Mouse (Mus musculus) bone marrow, adult 2 months (tissue): ENCODE measurements around the gene Phf21b. TPM values are rescaled to one million over a fixed set of nuclear protein-coding genes. Genes with fewer than 3 reads are reported as not detected.

ENCODE experiments used
- H3K27ac ChIP-seq: fragments of 200-500 bp; 2 replicates; pipeline ENCODE4 v1.5.1; 2012; ENCODE audit warnings: low read depth, mild to moderate bottlenecking, control low read depth, inconsistent platforms, low read length; ENCODE audit not compliant: control insufficient read depth, poor library complexity, insufficient read depth
- H3K4me1 ChIP-seq: fragments of 200-500 bp; 2 replicates; pipeline ENCODE4 v1.6.1; 2011; ENCODE audit warnings: low read length; ENCODE audit not compliant: control insufficient read depth, insufficient read depth
- H3K4me3 ChIP-seq: fragments of 200-500 bp; replicated peaks from 2 replicates; pipeline ENCODE3; 2011; ENCODE audit warnings: mild to moderate bottlenecking, low read depth, low read length, control low read depth; ENCODE audit not compliant: control insufficient read depth
- CTCF ChIP-seq: fragments of 200-500 bp; IDR thresholded peaks from 2 replicates; pipeline ENCODE4 v1.5.1; 2011; ENCODE audit warnings: low read length, control low read depth; ENCODE audit not compliant: control insufficient read depth, insufficient read depth
- POLR2A ChIP-seq: fragments of 200-500 bp; IDR thresholded peaks from 2 replicates; pipeline ENCODE4 v1.6.1; 2011; ENCODE audit warnings: low read depth, mild to moderate bottlenecking, control low read depth, low read length, borderline replicate concordance; ENCODE audit not compliant: control insufficient read depth
- WGBS: fragments of 180-500 bp; shearing (Covaris S2); methylation state at CpG from one replicate; pipeline ENCODE4 v1.1.7; 2018; 5-methylcytosine and 5-hydroxymethylcytosine counted together
- polyA plus RNA-seq: library from polyadenylated mRNA; stranded (reverse); fragments of >200 nt; gene quantifications from 2 replicates; pipeline ENCODE4 v1.2.4, GENCODE M21; 2011; ENCODE audit warnings: low replicate concordance; ENCODE audit not compliant: missing spikeins, insufficient read depth, insufficient read length

Phf21b gene
- polyA plus RNA-seq, 1 experiment: 9.5 TPM

DNA sequence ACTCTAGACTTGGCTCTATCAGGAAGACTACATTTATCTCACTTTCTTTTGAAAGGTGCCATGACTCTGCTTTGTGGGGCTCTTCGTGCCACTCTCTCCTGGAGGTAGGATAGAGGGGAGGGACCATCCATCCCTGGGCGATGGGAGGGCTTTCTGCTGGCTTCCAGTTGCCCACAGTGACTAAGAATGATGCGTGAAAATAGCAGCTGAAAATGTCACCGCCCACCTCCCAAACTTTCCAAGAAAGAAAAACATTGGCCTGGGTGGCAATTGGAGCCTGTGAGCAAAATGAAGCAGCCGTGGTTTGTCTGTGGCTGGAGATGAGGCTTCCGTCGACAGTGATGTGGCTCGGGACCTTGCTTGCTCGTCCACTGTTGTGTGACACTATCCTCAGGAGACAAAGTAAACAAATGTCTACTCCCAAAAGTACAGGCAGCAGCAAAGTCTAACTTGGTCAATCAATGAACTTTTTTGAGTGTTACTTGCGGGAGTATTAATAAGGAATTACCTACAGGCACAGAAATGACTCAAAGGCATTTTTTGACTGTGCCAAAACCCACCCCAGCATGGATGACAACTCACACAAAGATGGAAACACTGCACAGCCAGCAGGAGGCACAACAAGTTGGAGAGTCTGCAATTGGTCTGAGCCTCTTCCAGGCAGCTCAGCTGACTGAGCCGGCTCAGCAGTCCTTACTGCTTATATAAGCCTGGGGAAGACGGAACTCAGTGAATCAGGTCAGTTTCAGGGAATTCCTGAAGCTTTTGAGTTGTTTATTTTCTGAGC is 21.4 kb upstream of the Phf21b start:
- WGBS: 82% methylated on average over 12 of the region's 12 CpGs
- Histone ChIP-seq H3K4me1 (no peaks in the 10 kb centered on the region; the same call in 1 of the 2 replicates), H3K4me3 (no peak overlapping the region), H3K27ac (no peak overlapping the region)
- TF ChIP-seq POLR2A (no peak), CTCF (no peak)

DNA sequence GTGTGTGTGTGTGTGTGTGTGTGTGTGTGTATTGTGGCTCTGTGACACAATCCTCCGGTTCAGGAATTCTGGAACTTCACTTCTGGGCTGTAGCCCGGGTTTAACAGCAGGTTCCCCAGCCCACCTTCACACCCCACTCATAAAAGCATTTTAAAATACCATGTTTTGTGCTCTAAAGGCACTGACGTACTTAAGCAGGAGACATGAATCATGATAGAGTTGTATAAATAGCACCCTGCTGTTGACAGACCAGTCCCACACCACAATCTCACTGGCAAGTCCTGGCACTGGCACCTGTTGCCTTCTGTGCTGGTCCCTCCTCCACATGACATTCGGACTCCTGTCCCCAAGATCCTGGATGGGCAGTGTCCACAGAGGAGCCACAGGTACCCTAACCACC is 18.0 kb upstream of the Phf21b start:
- no peak overlapping the region for H3K4me3 ChIP-seq
- TF ChIP-seq CTCF: no peak
- TF ChIP-seq POLR2A: no peak
- 61% methylated on average over 4 of the region's 4 CpGs for WGBS
- no peak overlapping the region for H3K27ac ChIP-seq
- no peaks in the 10 kb centered on the region; the same call in 1 of the 2 replicates for H3K4me1 ChIP-seq

DNA sequence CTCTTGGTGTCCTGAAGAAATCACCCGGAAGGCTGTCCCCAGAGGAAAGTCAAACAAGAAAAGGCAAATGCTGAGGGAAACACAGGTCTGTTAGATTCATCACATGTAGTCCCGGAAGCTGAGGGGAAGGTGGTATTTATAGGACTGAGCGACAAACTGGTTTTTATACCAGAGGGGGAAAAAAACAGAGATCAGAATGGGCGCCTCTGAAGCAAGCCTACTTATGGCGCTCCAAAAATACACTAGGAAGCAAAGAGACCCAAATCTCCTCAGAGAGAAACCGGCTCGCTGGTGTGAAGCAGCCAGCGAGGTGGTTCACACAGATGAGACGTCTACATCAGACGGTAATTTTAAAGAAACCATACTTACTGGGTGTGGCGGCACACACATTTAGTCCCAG is 17.2 kb upstream of the Phf21b start:
- no peak overlapping the region for H3K4me3 ChIP-seq
- TF ChIP-seq POLR2A: no peak
- no peak for TF ChIP-seq CTCF
- H3K27ac ChIP-seq: no peak overlapping the region
- WGBS: 76% methylated on average over 11 of the region's 11 CpGs
- no peaks in the 10 kb centered on the region; the same call in 1 of the 2 replicates for H3K4me1 ChIP-seq

DNA sequence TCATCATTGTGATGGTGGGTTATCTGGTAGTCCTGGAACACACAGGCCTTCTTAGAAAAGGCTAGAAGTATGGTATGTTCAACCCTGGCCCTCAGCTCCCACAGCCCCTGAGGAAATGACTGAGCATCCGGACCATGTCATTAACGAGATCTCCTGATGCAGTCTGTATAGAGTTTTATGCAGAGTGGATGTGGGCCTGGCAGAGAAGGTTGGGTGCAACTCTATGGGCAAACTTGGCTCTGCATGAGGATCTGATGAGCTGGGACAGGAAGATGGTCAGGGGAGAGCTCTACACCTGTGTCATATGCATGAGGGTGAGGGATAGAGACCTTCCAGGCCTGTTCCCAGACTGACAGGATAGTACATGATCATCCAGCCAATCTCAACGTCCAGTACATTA is 16.0 kb upstream of the Phf21b start:
- no peak overlapping the region for H3K4me3 ChIP-seq
- 75% methylated on average over 3 of the region's 3 CpGs for WGBS
- H3K4me1 ChIP-seq: no peaks in the 10 kb centered on the region; the same call in 1 of the 2 replicates
- TF ChIP-seq CTCF: no peak
- no peak for TF ChIP-seq POLR2A
- H3K27ac ChIP-seq: no peak overlapping the region

DNA sequence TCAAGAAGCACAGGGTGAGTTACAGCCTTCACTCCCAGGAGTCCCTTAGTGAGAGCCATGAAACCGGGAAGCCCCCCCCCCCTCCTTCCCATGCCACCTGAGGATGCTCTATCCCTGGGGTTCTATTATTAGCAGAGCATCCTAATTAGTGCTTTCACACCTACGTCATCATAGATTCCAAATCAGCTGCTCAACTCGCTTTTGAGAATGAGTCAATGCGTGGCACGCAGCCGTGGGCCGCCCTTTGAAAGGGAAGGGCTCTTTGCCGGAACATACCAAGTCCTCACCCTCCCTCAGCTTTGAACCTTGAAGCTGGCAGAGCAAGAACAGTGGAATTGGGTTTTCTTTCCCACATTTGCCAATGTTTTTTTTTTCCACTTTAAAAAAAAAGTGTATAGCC is 6.1 kb upstream of the Phf21b start:
- no peaks in the 10 kb centered on the region for H3K4me1 ChIP-seq
- 85% methylated on average over 8 of the region's 8 CpGs for WGBS
- no peak overlapping the region for H3K4me3 ChIP-seq
- H3K27ac ChIP-seq: no peak overlapping the region
- TF ChIP-seq CTCF (no peak), POLR2A (no peak)

DNA sequence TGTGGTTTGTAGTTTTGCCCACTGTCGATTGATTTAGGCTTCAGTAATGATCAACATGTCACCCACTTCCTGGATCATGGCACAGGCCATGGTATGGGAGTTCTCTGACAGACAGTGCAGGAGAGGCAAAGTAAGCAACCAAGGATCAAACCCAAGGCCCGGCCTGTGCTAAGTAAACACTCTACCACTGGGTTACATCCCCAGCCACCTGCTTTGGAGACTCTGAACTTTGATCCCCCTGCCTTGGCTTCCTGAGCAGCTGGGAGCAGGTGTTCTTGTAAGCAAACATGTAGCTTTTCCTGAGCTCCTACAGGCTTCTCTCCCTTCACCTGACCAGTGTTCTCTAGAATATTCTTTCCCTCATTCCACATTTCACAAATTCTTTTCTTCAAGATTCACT is 1.8 kb upstream of the Phf21b start:
- H3K4me3 ChIP-seq: no peak overlapping the region
- no peaks in the 10 kb centered on the region for H3K4me1 ChIP-seq
- H3K27ac ChIP-seq: no peak overlapping the region
- TF ChIP-seq CTCF (no peak), POLR2A (no peak)
- WGBS: 70% methylated on average over 2 of the region's 2 CpGs

DNA sequence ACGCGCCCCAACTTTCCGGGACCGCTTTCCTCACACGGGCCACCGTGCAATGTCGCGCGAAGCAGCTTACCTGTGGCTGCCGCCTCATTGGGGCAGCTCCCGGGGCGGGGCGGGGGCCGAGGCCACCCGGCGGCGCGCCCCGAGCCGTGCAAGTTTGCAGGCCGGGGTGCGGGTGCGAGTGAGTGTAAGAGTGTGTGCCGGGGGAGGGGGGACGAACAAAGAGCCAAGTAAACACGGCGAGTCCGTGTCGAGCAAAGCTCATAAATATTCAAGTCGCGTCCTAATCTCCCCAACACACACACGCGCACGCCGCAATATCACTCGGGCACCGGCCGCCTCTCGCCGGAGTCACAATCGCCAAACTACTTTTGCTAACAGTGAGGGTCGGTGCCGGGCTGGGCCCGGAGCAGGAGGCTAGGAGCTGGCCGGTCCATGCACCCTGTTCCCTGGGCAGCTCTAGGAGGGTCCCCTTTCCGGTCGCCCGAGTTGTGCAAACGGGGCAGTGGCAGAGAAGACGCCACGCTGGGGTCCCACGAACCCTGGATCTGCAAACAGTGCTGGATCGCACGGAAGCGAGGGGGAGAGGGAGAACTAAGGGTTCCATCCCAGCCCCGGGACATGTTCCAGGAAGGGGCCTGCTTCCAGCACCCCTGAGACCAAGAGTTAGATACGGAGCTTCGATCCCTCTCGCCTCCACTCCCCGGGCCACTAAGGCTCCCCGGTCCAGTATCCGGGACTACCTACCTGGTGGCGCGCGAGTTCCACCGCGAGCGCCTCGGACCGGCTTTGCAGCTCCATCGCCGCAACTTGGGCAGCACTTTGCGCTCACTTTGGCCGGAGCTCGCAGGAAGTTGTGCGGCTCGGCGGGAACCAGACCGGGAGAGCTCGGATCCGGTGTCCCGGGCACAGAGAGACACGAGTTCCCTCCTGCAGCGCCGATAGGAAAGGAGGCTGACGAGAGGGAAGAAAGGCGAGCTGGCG is 638 bp downstream of the Phf21b start:
- no peak for TF ChIP-seq CTCF
- no peak for TF ChIP-seq POLR2A
- no peaks in the 10 kb centered on the region for H3K4me1 ChIP-seq
- WGBS: 1% methylated on average over 88 of the region's 88 CpGs
- H3K4me3 ChIP-seq: peak overlapping the region; percentile 26
- no peak overlapping the region; the same call in 1 of the 2 replicates for H3K27ac ChIP-seq

DNA sequence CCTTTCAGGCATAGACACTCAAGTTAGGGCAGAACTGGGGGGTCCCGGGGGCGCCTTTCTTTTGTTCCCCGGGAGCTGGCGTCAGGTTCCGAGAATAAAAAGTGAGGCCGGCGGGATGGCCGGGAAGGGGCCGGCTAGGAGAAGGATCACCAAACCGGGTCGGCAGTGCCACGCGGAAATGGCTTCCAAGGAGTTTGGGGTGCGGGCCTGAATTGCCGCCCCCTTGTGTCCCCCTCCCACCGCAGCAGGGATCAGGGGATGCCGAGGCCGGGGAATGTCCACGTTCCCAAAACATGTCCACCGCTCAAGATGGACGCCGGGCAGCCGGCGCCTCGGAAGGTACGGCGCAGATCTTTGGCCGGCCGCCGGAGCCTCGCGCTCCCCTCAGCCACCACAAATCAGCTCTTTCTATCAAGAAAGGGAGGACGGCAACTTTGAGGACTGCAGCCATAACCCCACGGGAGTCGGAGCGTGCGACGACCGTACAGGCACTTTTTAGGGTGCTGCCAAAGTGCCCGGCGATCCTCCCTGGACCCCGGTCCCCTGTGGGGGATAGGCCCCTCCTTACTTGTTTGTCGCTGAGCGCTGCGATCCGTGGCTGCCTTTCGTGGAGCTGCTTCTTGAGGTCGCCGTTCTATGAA is 1.6 kb downstream of the Phf21b start:
- H3K27ac ChIP-seq: no peak overlapping the region
- no peak overlapping the region for H3K4me3 ChIP-seq
- WGBS: under 1% methylated on average over 49 of the region's 49 CpGs
- no peak for TF ChIP-seq POLR2A
- TF ChIP-seq CTCF: no peak
- no peaks in the 10 kb centered on the region for H3K4me1 ChIP-seq
